Mouse (Mus musculus) thymus, adult 2 months (tissue): ENCODE measurements at regions not wholly inside any gene's neighbourhood (a gene's known extent, or its start where the extent isn't known, plus 50 kb on each side); places are given as distances from the start of the nearest gene placed in this dataset.

Experiments
- DNase-seq: peaks from one replicate; pipeline ENCODE4 v3.0.0; 2021
- H3K27ac ChIP-seq: fragments of 200-500 bp; 2 replicates; pipeline ENCODE4 v1.5.1; 2012; ENCODE audit warnings: low read length, control low read depth; ENCODE audit not compliant: control insufficient read depth, insufficient read depth
- H3K27me3 ChIP-seq: fragments of 200-500 bp; 2 replicates; pipeline ENCODE4 v1.6.1; 2012; ENCODE audit warnings: mild to moderate bottlenecking, low read length, moderate library complexity, mixed read lengths; ENCODE audit not compliant: control insufficient read depth, insufficient read depth
- H3K36me3 ChIP-seq: fragments of 200-500 bp; 2 replicates; pipeline ENCODE4 v1.6.1; 2012; ENCODE audit warnings: mild to moderate bottlenecking, low read length, moderate library complexity; ENCODE audit not compliant: control insufficient read depth, insufficient read depth
- H3K4me1 ChIP-seq: fragments of 200-500 bp; replicated peaks from 2 replicates; pipeline ENCODE4 v1.6.1; 2012; ENCODE audit warnings: low read length; ENCODE audit not compliant: control insufficient read depth, insufficient read depth
- H3K4me3 ChIP-seq: fragments of 200-500 bp; 2 replicates; pipeline ENCODE4 v1.5.1; 2012; ENCODE audit warnings: mild to moderate bottlenecking, low read length, control low read depth, moderate library complexity; ENCODE audit not compliant: control insufficient read depth, insufficient read depth
- CTCF ChIP-seq: fragments of 200-500 bp; IDR thresholded peaks from 2 replicates; pipeline ENCODE4 v1.5.1; 2012; ENCODE audit warnings: mild to moderate bottlenecking, control low read depth, low read length, moderate library complexity, borderline replicate concordance; ENCODE audit not compliant: control insufficient read depth, poor library complexity, insufficient read depth; ENCODE audit errors: extremely low read depth
- POLR2A ChIP-seq: fragments of 200-500 bp; IDR thresholded peaks from 2 replicates; pipeline ENCODE4 v1.6.1; 2012; ENCODE audit warnings: mild to moderate bottlenecking, low read length, control low read depth, moderate library complexity; ENCODE audit not compliant: control insufficient read depth, poor library complexity, insufficient read depth; ENCODE audit errors: extremely low read depth
- WGBS: fragments of 180-500 bp; shearing (Covaris S2); methylation state at CpG from one replicate; pipeline ENCODE4 v1.1.7; 2018; 5-methylcytosine and 5-hydroxymethylcytosine counted together

DNA sequence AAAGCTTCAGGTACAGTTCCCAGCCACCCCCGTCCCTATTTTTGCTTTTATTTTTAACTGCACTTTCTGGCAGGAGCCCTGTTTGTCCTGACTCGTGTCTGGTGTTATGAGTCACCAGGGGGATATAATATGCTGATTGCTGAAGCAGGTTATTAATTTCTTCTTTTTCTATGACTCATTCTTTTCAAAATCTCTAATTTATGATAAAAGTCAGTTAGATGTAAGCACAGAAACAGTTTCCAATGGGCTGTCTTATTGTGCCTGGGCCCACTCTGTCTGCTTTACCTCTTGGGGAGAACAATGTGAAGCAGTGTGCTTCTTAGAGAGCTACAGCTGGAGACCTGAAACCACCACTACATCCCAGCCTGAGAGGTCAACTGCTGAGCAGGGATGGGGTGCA is 153.5 kb upstream of the Trib2 start:
- Histone ChIP-seq H3K4me1 (peaks cover 9% of the 10 kb centered on the region), H3K4me3 (no peak overlapping the region), H3K27me3 (no peaks in the 10 kb centered on the region), H3K27ac (no peak overlapping the region), H3K36me3 (no peaks in the 10 kb centered on the region)
- DNase-seq = no peak
- 84% methylated on average over 2 of the region's 2 CpGs for WGBS
- no peak for TF ChIP-seq CTCF
- no peak for TF ChIP-seq POLR2A

DNA sequence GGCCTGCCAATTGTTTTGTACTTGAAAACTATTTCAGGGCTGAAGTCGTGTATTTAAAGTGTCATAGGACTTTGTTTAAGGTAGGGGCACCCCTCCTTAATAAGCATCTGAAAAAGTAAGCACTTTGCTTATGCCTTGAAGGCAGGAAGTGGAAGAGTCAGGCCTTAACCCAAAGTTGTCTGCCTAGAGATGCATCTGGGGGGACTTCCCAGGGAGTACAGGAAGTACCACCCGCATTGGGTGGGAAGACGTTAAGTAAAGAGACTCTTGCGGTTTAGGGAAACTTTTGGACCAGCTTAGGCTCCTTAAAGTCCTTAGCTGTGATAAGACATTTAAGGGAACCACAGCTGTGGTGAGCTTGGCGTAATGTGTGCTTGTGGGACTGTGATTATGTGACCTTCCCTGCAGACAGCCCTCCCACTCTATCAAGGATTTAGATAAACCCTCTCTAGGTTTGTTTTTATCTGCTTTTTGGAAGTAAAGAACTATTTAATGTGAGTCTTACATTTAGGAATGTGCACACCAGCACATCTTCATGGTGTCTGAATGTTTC is 150.9 kb upstream of the Trib2 start:
- 31% methylated on average over 5 of the region's 5 CpGs for WGBS
- TF ChIP-seq POLR2A (no peak), CTCF (no peak)
- DNase-seq = peak; percentile 51
- no peak overlapping the region for H3K27ac ChIP-seq
- no peak overlapping the region for H3K4me3 ChIP-seq
- H3K27me3 ChIP-seq = no peaks in the 10 kb centered on the region
- peaks cover 9% of the 10 kb centered on the region for H3K4me1 ChIP-seq
- no peaks in the 10 kb centered on the region for H3K36me3 ChIP-seq

DNA sequence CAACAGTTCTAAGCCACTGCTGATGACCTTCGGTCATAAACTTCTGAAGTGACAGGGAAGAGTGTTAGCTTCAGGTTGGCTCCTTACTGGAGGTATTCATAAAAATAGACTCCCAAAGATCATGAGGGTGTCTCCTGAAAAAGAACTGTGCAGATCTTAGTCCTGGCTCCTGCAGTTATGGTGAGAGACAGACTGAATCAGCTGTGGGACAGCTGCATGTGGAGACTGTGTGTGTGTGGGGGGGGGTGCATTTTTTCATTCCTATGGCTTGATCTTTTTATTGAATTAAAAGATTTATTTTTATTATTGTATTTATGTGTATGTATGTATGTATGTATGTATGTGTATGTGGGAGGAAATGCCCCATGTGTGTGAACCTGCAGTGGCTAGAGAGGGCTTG is 149.9 kb upstream of the Trib2 start:
- 100% methylated on average over 1 of the region's 1 CpGs for WGBS
- TF ChIP-seq POLR2A = no peak
- TF ChIP-seq CTCF = no peak
- Histone ChIP-seq H3K27me3 (no peaks in the 10 kb centered on the region), H3K27ac (no peak overlapping the region), H3K36me3 (no peaks in the 10 kb centered on the region), H3K4me1 (peaks cover 9% of the 10 kb centered on the region), H3K4me3 (no peak overlapping the region)
- no peak for DNase-seq

DNA sequence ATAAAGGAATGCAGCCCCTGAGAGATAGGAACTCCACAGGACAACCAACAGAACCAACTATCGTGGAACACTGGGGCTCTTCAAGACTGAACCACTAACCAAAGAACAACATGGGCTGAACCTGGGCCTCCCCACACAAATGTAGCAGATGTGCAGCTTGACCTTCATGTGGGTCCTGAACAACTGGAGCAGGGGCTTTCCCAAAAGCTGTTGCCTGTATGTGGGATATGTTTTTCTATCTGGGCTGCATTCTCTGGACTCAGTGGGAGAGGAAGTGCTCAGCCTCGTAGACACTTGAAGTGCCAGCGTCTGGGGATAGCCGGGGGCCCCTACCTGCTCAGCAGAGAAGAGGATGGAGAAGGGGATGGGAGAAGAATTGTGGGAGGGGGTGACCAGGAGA is 149.2 kb upstream of the Trib2 start:
- no peaks in the 10 kb centered on the region for H3K27me3 ChIP-seq
- H3K4me3 ChIP-seq = no peak overlapping the region
- DNase-seq = no peak
- H3K4me1 ChIP-seq = peaks cover 7% of the 10 kb centered on the region
- H3K27ac ChIP-seq = no peak overlapping the region
- 89% methylated on average over 4 of the region's 4 CpGs for WGBS
- no peaks in the 10 kb centered on the region for H3K36me3 ChIP-seq
- TF ChIP-seq POLR2A = no peak
- no peak for TF ChIP-seq CTCF

DNA sequence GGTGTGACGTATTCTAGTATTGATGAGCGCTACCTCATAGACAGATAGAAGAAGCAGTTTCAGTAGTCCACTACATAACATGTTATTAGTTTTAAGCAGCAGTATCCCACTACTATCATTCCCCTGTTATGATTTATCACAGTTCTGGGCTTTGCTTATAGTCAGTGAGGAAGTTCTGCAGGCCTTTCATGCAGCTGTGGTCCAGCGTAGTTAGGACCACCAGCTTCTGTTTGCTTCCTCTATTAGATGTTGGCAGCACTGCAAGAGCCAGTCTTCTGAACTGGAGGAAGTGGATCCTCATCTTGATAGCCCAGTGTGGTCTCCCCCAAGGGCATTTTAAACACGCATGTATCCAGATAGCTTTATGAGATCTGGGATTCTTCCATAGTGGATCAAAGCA is 147.4 kb upstream of the Trib2 start:
- Histone ChIP-seq H3K27ac (no peak overlapping the region), H3K27me3 (no peaks in the 10 kb centered on the region), H3K4me3 (no peak overlapping the region), H3K36me3 (no peaks in the 10 kb centered on the region), H3K4me1 (peaks cover 7% of the 10 kb centered on the region)
- DNase-seq = no peak
- WGBS = 62% methylated on average over 4 of the region's 4 CpGs
- no peak for TF ChIP-seq POLR2A
- TF ChIP-seq CTCF = no peak

DNA sequence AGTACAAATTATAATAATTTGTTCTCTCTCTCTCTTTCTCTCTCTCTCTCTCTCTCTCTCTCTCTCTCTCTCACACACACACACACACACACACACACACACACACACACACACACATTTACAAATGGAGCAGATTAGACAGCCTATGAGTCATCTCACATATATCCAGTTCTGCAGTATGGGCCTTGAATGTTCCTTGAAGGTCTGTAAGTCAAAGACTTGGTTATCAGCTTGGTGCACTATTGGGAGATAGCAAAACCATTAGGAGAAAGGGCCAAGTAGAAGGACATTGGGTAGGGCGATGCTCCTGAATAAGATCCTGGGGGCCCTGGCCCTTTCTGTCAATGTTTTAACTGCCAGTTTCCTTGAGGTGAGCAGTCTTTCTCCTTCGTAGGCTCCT is 145.1 kb upstream of the Trib2 start:
- whole genome bisulfite sequencing = 98% methylated on average over 2 of the region's 2 CpGs

More for the DNA sequence above, 145.1 kb upstream of the Trib2 start:
- DNase-seq = no peak
- TF ChIP-seq POLR2A = no peak
- TF ChIP-seq CTCF = no peak
- Histone ChIP-seq H3K36me3 (no peaks in the 10 kb centered on the region), H3K27me3 (no peaks in the 10 kb centered on the region), H3K4me1 (0 out of 2 replicates have a peak, but pooled peaks cover under 1% of the 10 kb centered on the region), H3K27ac (no peak overlapping the region), H3K4me3 (no peak overlapping the region)
